Mouse (Mus musculus) urinary bladder, postnatal 14 days (tissue): ENCODE data around the gene Tex101.
"Not testable (repeated sequence)": the region's sequence is repeated elsewhere in the genome, so short reads cannot be mapped to it uniquely, and the experiment has no call there.

ENCODE experiments used
- DNase-seq: peaks from one replicate; pipeline ENCODE4 v3.0.0; 2021; ENCODE audit warnings: low spot score

Tex101 gene

DNA sequence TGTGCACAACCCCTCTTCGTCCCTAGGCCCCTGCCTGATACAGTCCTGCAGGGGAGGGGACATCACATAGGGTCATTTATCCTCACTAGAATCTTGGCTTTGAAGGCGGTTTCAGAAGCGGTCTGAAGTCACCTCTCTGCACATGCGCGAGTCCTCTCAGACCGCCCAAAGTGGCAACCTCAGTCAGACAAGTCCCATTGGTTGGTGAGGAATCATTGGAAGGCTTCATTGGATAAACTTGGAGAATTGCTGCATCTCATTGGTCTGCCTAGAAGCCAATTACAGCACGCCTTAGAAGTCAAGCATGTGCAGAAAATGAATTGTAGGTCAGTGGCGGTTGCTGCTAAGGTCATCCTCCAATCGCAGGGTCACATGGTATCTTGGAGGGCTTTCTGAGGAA, at the start of gene Tex101:
TSS of gene Tex101 (minus strand) at position 101 of the 400 bp plus-strand sequence.
- no peak for DNase-seq

- DNase-seq = no peak
Observed at GRCm38 (mm10) chr7:24715039-24715438, 38.6 kb upstream of the Tex101 start.

DNA sequence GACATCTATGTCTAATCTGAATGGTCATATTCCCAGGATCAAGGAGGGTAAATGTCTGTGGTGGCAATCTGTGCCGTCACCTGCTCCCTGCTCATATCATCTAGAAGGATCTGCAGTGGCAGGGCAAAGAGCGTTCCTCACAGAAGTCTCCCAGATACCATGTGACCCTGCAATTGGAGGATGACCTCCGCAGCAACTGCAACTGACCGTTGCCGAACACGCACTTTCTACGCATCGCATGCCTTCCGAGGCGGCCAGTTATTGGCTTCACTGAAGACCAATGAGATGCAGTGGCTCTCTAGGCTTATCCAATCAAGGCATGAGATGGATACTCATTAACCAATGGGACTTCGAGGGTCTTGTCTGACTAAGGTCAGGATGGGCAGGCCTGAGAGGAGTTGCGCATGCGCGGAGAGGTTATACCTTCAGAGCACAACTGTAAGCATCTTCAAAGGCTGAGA, 32.4 kb upstream of the Tex101 start, which contains the start of gene BC049730:
TSS of gene BC049730 (plus strand) at position 411 of the 461 bp plus-strand sequence.
- no peak for DNase-seq

GRCm38 (mm10) chr7:24702841-24703240, 26.4 kb upstream of the Tex101 start:
- not testable (repeated sequence) for DNase-seq

DNA sequence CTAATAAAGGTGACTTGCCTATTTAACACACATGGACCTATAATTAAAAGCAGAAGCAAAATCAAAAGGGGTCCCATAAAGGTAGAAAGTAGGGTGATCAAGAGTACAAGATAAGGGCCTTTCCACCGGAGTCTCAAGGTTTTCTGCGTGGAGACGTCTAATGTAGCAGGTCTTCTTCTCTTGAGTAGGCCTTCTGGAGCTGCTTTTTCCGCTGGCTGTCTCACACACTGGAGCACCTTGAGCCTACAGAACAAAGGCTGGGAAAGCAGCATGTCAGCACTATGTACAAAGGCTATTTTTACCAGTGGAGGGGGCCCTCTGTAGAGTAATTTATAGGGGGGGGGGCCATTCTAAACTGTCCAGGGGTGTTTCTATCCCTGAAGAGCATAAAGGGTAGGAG, 21.4 kb upstream of the Tex101 start:
- DNase-seq = not testable (repeated sequence)

DNA sequence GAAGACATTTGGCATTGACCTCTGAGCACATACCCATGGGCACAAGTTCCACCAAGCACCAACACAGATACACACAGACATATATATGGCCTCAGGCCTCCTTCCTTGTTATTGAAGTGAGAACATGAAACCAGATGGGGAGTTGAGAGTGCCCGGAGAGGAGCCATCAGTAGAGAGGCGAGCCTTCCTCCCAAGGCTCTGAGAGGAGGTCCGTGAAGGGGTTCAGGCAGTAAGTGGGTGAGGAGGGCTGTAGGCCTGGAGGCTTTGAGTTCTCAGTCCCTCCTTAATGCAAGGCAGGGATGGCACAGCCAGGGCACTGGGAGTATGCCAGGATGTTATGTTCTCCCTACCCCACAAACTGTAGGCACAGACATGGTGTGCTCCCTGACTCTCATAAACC, 16.2 kb upstream of the Tex101 start:
- not testable (repeated sequence) for DNase-seq

- not testable (repeated sequence) for DNase-seq
Observed at GRCm38 (mm10) chr7:24687519-24687918, 11.0 kb upstream of the Tex101 start.

GRCm38 (mm10) chr7:24684121-24684520, 7.6 kb upstream of the Tex101 start:
- DNase-seq = not testable (repeated sequence)

- no peak for DNase-seq
Observed at GRCm38 (mm10) chr7:24671944-24672439, 4.5 kb downstream of the Tex101 start.

GRCm38 (mm10) chr7:24664959-24665358, 11.5 kb downstream of the Tex101 start:
- DNase-seq = no peak

DNA sequence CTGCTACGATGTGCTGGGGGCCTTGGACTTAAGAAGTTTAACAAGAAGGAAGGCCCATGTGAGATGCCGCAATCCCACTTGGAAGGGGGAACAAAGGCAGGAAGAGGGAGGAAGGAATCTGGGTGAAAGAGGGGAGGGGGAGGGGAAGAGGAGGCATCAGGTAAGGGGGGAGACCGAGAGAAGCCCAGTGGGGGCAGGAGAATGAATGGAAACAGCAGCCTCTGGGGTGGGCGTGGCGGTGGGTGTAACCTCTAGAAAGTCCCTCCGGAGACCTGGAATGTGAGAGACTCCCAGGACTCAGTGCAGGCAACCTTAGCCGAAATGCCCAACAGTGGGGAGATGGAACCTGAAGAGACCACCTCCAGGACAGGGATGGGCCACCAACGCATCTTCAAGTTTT, 12.2 kb downstream of the Tex101 start:
- DNase-seq = no peak

GRCm38 (mm10) chr7:24662575-24662974, 13.9 kb downstream of the Tex101 start:
- peak; percentile 72 for DNase-seq

- DNase-seq = peak; percentile 20
Observed at GRCm38 (mm10) chr7:24661118-24661904, 15.2 kb downstream of the Tex101 start.

DNA sequence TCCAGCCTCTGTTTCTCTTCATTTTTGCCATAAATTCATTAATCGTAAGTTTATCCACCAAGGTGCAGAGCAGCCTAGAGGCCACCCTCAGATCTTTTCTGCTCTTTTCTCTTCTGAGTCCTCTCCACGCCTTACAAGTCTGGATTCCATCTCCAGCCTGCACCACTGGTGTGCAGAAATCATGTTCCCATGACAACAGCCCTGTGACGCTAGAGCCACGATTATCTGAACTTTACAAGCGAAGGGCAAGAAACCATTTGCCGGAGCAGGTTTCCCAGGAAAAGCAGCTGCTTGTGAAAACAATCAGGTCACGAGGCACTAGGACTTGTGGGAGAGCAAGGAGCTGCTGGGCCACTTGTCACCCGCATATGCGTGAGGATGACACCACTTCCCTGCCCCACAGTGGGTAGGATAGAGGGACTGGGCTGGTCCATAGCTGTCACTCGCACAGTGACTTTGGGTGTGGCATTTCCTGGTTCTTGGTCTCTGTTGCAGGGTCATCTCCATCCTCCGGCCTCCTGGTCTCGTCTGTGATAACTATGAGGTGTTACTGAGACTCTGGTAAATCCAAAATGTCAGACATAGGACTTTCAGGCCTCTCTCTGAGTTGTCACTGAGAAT, 16.6 kb downstream of the Tex101 start:
- no peak for DNase-seq

DNA sequence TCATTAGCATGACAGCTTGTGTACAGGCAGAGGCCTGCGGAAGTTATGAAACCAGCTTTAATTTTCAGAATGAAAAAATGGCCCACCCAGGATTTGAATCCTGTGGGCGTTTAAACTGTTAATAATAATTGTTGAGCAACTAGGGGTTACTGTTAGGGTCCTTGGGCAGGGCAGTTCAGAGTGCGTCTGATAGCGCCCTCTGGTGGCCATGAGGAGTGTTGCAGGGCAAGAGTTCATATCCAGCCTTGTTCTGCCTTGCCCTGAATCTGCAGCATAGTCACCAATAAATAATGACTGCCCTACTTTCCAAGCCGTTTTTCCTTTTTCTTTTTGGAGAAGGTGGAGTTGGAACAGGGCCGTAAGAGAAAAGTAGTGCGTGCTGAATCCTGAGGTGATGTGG, 22.8 kb downstream of the Tex101 start:
- peak; percentile 58 for DNase-seq

DNA sequence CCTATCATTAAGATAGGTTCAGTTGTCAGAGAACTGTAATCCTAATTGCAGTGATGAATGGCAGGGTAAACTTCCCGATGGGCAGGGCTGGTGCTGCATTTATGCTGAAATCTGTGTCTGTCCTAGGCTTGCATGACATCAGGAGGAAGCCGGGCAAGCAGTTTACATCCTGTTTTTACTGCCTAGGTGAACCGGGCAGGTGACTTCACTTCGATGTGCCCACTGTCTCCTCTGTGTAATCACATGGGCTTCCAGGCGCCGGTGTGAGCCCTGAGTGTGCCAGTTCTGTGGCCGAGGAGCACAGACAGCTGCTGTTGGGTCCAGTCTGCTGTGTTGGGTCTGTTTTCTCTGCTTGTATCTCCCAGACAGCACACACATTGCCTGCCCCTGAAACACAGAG, 30.0 kb downstream of the Tex101 start:
- peak; percentile 12 for DNase-seq

- no peak for DNase-seq
Observed at GRCm38 (mm10) chr7:24644996-24645395, 31.5 kb downstream of the Tex101 start.

GRCm38 (mm10) chr7:24644492-24644891, 32.0 kb downstream of the Tex101 start:
- DNase-seq = no peak

GRCm38 (mm10) chr7:24642491-24642890, 34.0 kb downstream of the Tex101 start:
- peak; percentile 57 for DNase-seq

- DNase-seq = no peak
Observed at GRCm38 (mm10) chr7:24640450-24640849, 36.0 kb downstream of the Tex101 start.

DNA sequence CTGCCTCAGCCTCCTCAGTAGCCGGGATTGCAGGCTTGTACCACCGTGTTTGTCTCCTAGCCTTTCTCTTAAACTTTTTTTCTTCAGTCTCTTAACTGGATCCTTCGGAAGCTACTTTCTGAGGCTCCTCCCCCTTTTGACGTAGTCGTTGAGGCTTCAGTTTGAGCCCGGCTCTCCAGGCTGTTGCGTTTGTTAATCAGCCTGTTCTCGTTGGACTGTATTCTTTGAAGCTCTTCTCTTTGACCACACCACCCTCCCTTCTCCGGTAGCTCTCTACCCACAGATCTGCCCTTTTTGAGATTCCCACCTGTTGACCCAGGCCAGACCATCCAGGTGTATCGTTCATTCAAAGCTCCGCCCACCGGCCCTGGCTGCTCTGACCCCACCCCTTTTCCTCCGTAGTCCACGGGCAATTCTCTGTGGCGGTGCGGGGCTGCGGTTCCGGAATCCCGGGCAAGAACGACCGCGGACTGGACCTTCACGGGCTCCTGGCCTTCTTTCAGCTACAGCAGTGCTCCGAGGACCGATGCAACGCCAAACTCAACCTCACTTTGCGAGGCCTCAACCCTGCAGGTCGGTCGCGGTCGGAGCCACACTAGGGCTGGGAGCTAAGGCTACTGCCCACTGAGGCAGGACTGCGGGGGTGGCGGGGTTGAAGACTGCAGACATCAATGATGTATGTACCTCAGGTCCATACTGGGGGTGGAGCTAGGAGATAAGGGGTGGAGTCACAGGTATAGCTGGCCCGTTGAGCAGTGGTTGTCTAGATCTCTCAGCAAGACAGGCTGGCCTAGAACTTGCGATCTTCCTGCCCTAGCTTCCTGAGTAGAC, 38.2 kb downstream of the Tex101 start:
- peak; percentile 44 for DNase-seq

DNA sequence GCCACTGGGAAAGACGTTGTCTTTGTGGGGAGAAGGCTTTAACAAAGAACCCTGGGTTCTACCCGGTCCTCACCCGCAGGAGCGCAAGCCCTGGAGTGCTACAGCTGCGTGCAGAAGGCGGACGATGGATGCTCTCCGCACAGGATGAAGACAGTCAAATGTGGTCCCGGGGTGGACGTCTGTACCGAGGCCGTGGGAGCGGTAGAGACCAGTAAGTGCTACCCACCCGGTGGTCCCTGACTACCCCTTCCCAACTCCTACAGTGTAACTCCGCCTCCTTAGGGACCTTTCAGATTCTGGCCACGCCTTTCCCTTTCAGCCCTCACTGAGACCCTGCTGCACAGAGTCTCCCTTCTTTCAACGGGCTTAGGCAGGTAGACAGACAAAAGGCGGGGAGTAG, 39.4 kb downstream of the Tex101 start:
- no peak for DNase-seq
